Mouse (Mus musculus): ENCODE measurements at regions not wholly inside any gene's neighbourhood (a gene's known extent, or its start where the extent isn't known, plus 50 kb on each side); places are given as distances from the start of the nearest gene placed in this dataset.

GRCm38 (mm10) chr9:74342176-74342575 is 232.0 kb downstream of the Wdr72 start:
- WGBS = 56% methylated on average over 1 of the region's 1 CpGs
- Histone ChIP-seq H3K4me2 (ENCODE audit: low read length) (no peak overlapping the region), H3K4me3 (ENCODE audit: control insufficient read depth in 1 of 2, insufficient read depth in 1 of 2, low read depth in 1 of 2, low read length in 2 of 2) (no peak overlapping the region), H3K4me1 (ENCODE audit: control insufficient read depth in 2 of 2, insufficient read depth in 2 of 2, low read length in 2 of 2) (no peaks in the 10 kb centered on the region), H3K9me3 (ENCODE audit: control insufficient read depth, low read length) (no peaks in the 10 kb centered on the region), H3K27me3 (ENCODE audit: control insufficient read depth, insufficient read depth, low read length) (no peaks in the 10 kb centered on the region), H3K27ac (replicated peaks in 1 of 2; ENCODE audit: control insufficient read depth in 1 of 2, insufficient read depth in 1 of 2, low read depth in 2 of 2, low read length in 2 of 2) (no peak overlapping the region), H3K36me3 (ENCODE audit: control insufficient read depth, insufficient read depth, low read length) (no peaks in the 10 kb centered on the region), H3K9ac (ENCODE audit: low read length) (no peak overlapping the region)
- ATAC-seq (ENCODE audit: insufficient number of reproducible peaks, insufficient read depth, low FRiP score, low read depth) = no peak

- no peak for ATAC-seq (ENCODE audit: insufficient number of reproducible peaks, insufficient read depth, low FRiP score, low read depth)
- H3K4me2 ChIP-seq (ENCODE audit: low read length) = no peak overlapping the region
- no peaks in the 10 kb centered on the region for H3K4me1 ChIP-seq (ENCODE audit: control insufficient read depth in 2 of 2, insufficient read depth in 2 of 2, low read length in 2 of 2)
- no peak overlapping the region for H3K27ac ChIP-seq (replicated peaks in 1 of 2; ENCODE audit: control insufficient read depth in 1 of 2, insufficient read depth in 1 of 2, low read depth in 2 of 2, low read length in 2 of 2)
- no peaks in the 10 kb centered on the region for H3K9me3 ChIP-seq (ENCODE audit: control insufficient read depth, low read length)
- 77% methylated on average over 7 of the region's 7 CpGs for WGBS
- no peaks in the 10 kb centered on the region for H3K27me3 ChIP-seq (ENCODE audit: control insufficient read depth, insufficient read depth, low read length)
- H3K4me3 ChIP-seq (ENCODE audit: control insufficient read depth in 1 of 2, insufficient read depth in 1 of 2, low read depth in 1 of 2, low read length in 2 of 2) = no peak overlapping the region
- H3K9ac ChIP-seq (ENCODE audit: low read length) = no peak overlapping the region
- no peaks in the 10 kb centered on the region for H3K36me3 ChIP-seq (ENCODE audit: control insufficient read depth, insufficient read depth, low read length)
These were observed 234.9 kb downstream of the Wdr72 start for GRCm38 (mm10) chr9:74345027-74345426.

- Histone ChIP-seq H3K9me3 (ENCODE audit: control insufficient read depth, low read length) (no peaks in the 10 kb centered on the region), H3K27me3 (ENCODE audit: control insufficient read depth, insufficient read depth, low read length) (no peaks in the 10 kb centered on the region), H3K36me3 (ENCODE audit: control insufficient read depth, insufficient read depth, low read length) (no peaks in the 10 kb centered on the region), H3K4me1 (ENCODE audit: control insufficient read depth in 2 of 2, insufficient read depth in 2 of 2, low read length in 2 of 2) (no peaks in the 10 kb centered on the region), H3K27ac (replicated peaks in 1 of 2; ENCODE audit: control insufficient read depth in 1 of 2, insufficient read depth in 1 of 2, low read depth in 2 of 2, low read length in 2 of 2) (no peak overlapping the region), H3K4me3 (ENCODE audit: control insufficient read depth in 1 of 2, insufficient read depth in 1 of 2, low read depth in 1 of 2, low read length in 2 of 2) (no peak overlapping the region), H3K9ac (ENCODE audit: low read length) (no peak overlapping the region), H3K4me2 (ENCODE audit: low read length) (no peak overlapping the region)
- WGBS = 35% methylated on average over 2 of the region's 2 CpGs
- no peak for ATAC-seq (ENCODE audit: insufficient number of reproducible peaks, insufficient read depth, low FRiP score, low read depth)
These were observed 238.6 kb downstream of the Wdr72 start for GRCm38 (mm10) chr9:74348776-74349175.

- Histone ChIP-seq H3K36me3 (ENCODE audit: control insufficient read depth, insufficient read depth, low read length) (no peaks in the 10 kb centered on the region), H3K9me3 (ENCODE audit: control insufficient read depth, low read length) (no peaks in the 10 kb centered on the region), H3K4me1 (ENCODE audit: control insufficient read depth in 2 of 2, insufficient read depth in 2 of 2, low read length in 2 of 2) (no peaks in the 10 kb centered on the region), H3K4me2 (ENCODE audit: low read length) (no peak overlapping the region), H3K27ac (replicated peaks in 1 of 2; ENCODE audit: control insufficient read depth in 1 of 2, insufficient read depth in 1 of 2, low read depth in 2 of 2, low read length in 2 of 2) (no peak overlapping the region), H3K4me3 (ENCODE audit: control insufficient read depth in 1 of 2, insufficient read depth in 1 of 2, low read depth in 1 of 2, low read length in 2 of 2) (no peak overlapping the region), H3K9ac (ENCODE audit: low read length) (no peak overlapping the region), H3K27me3 (ENCODE audit: control insufficient read depth, insufficient read depth, low read length) (no peaks in the 10 kb centered on the region)
- ATAC-seq (ENCODE audit: insufficient number of reproducible peaks, insufficient read depth, low FRiP score, low read depth) = no peak
- WGBS = 36% methylated on average over 3 of the region's 3 CpGs
These were observed 255.8 kb downstream of the Wdr72 start for GRCm38 (mm10) chr9:74365930-74366438.

- Histone ChIP-seq H3K27me3 (ENCODE audit: control insufficient read depth, insufficient read depth, low read length) (no peaks in the 10 kb centered on the region), H3K4me1 (ENCODE audit: control insufficient read depth in 2 of 2, insufficient read depth in 2 of 2, low read length in 2 of 2) (no peaks in the 10 kb centered on the region), H3K9me3 (ENCODE audit: control insufficient read depth, low read length) (no peaks in the 10 kb centered on the region), H3K4me2 (ENCODE audit: low read length) (no peak overlapping the region), H3K27ac (replicated peaks in 1 of 2; ENCODE audit: control insufficient read depth in 1 of 2, insufficient read depth in 1 of 2, low read depth in 2 of 2, low read length in 2 of 2) (no peak overlapping the region), H3K36me3 (ENCODE audit: control insufficient read depth, insufficient read depth, low read length) (no peaks in the 10 kb centered on the region), H3K9ac (ENCODE audit: low read length) (no peak overlapping the region), H3K4me3 (ENCODE audit: control insufficient read depth in 1 of 2, insufficient read depth in 1 of 2, low read depth in 1 of 2, low read length in 2 of 2) (no peak overlapping the region)
- no peak for ATAC-seq (ENCODE audit: insufficient number of reproducible peaks, insufficient read depth, low FRiP score, low read depth)
These were observed 266.0 kb downstream of the Wdr72 start for GRCm38 (mm10) chr9:74376191-74376590.

- H3K36me3 ChIP-seq (ENCODE audit: control insufficient read depth, insufficient read depth, low read length) = no peaks in the 10 kb centered on the region
- no peak overlapping the region for H3K4me3 ChIP-seq (ENCODE audit: control insufficient read depth in 1 of 2, insufficient read depth in 1 of 2, low read depth in 1 of 2, low read length in 2 of 2)
- H3K9me3 ChIP-seq (ENCODE audit: control insufficient read depth, low read length) = no peaks in the 10 kb centered on the region
- no peak overlapping the region for H3K4me2 ChIP-seq (ENCODE audit: low read length)
- no peak overlapping the region for H3K9ac ChIP-seq (ENCODE audit: low read length)
- ATAC-seq (ENCODE audit: insufficient number of reproducible peaks, insufficient read depth, low FRiP score, low read depth) = no peak
- no peak overlapping the region for H3K27ac ChIP-seq (replicated peaks in 1 of 2; ENCODE audit: control insufficient read depth in 1 of 2, insufficient read depth in 1 of 2, low read depth in 2 of 2, low read length in 2 of 2)
- no peaks in the 10 kb centered on the region for H3K27me3 ChIP-seq (ENCODE audit: control insufficient read depth, insufficient read depth, low read length)
- H3K4me1 ChIP-seq (ENCODE audit: control insufficient read depth in 2 of 2, insufficient read depth in 2 of 2, low read length in 2 of 2) = no peaks in the 10 kb centered on the region
These were observed 267.0 kb downstream of the Wdr72 start for GRCm38 (mm10) chr9:74377204-74377603.

GRCm38 (mm10) chr9:74384206-74384896 is 274.2 kb downstream of the Wdr72 start:
- Histone ChIP-seq H3K9me3 (ENCODE audit: control insufficient read depth, low read length) (no peaks in the 10 kb centered on the region), H3K4me2 (ENCODE audit: low read length) (no peak overlapping the region), H3K4me1 (ENCODE audit: control insufficient read depth in 2 of 2, insufficient read depth in 2 of 2, low read length in 2 of 2) (no peaks in the 10 kb centered on the region), H3K27me3 (ENCODE audit: control insufficient read depth, insufficient read depth, low read length) (no peaks in the 10 kb centered on the region), H3K27ac (replicated peaks in 1 of 2; ENCODE audit: control insufficient read depth in 1 of 2, insufficient read depth in 1 of 2, low read depth in 2 of 2, low read length in 2 of 2) (no peak overlapping the region), H3K4me3 (ENCODE audit: control insufficient read depth in 1 of 2, insufficient read depth in 1 of 2, low read depth in 1 of 2, low read length in 2 of 2) (no peak overlapping the region), H3K9ac (ENCODE audit: low read length) (no peak overlapping the region), H3K36me3 (ENCODE audit: control insufficient read depth, insufficient read depth, low read length) (no peaks in the 10 kb centered on the region)
- ATAC-seq (ENCODE audit: insufficient number of reproducible peaks, insufficient read depth, low FRiP score, low read depth) = no peak
- 77% methylated on average over 8 of the region's 8 CpGs for WGBS

- H3K9me3 ChIP-seq (ENCODE audit: control insufficient read depth, low read length) = no peaks in the 10 kb centered on the region
- ATAC-seq (ENCODE audit: insufficient number of reproducible peaks, insufficient read depth, low FRiP score, low read depth) = no peak
- no peak overlapping the region for H3K27ac ChIP-seq (replicated peaks in 1 of 2; ENCODE audit: control insufficient read depth in 1 of 2, insufficient read depth in 1 of 2, low read depth in 2 of 2, low read length in 2 of 2)
- no peak overlapping the region for H3K4me2 ChIP-seq (ENCODE audit: low read length)
- no peaks in the 10 kb centered on the region for H3K27me3 ChIP-seq (ENCODE audit: control insufficient read depth, insufficient read depth, low read length)
- no peaks in the 10 kb centered on the region for H3K36me3 ChIP-seq (ENCODE audit: control insufficient read depth, insufficient read depth, low read length)
- H3K4me3 ChIP-seq (ENCODE audit: control insufficient read depth in 1 of 2, insufficient read depth in 1 of 2, low read depth in 1 of 2, low read length in 2 of 2) = no peak overlapping the region
- no peaks in the 10 kb centered on the region for H3K4me1 ChIP-seq (ENCODE audit: control insufficient read depth in 2 of 2, insufficient read depth in 2 of 2, low read length in 2 of 2)
- no peak overlapping the region for H3K9ac ChIP-seq (ENCODE audit: low read length)
- 75% methylated on average over 2 of the region's 2 CpGs for whole genome bisulfite sequencing
These were observed 315.4 kb downstream of the Wdr72 start for GRCm38 (mm10) chr9:74425594-74425993.

Measured in heart, embryonic 14.5 days (tissue).